Mouse (Mus musculus) T-helper 17 cell (primary cell): ENCODE results near the gene Serinc5.
"Not testable (repeated sequence)": the region's sequence is repeated elsewhere in the genome, so short reads cannot be mapped to it uniquely, and the experiment has no call there.

Experiments used
- in situ Hi-C, 2 experiments: fragments of 300-600 bp; cut with MboI, MseI; formaldehyde crosslinking; loops; 1 replicate in 1 of 2; 2 replicates in 1 of 2; pipeline ENCODE4 v1.15.1; 2025; ENCODE audit warnings: high pct_unique_total_duplicates in 2 of 2

Serinc5 gene

DNA sequence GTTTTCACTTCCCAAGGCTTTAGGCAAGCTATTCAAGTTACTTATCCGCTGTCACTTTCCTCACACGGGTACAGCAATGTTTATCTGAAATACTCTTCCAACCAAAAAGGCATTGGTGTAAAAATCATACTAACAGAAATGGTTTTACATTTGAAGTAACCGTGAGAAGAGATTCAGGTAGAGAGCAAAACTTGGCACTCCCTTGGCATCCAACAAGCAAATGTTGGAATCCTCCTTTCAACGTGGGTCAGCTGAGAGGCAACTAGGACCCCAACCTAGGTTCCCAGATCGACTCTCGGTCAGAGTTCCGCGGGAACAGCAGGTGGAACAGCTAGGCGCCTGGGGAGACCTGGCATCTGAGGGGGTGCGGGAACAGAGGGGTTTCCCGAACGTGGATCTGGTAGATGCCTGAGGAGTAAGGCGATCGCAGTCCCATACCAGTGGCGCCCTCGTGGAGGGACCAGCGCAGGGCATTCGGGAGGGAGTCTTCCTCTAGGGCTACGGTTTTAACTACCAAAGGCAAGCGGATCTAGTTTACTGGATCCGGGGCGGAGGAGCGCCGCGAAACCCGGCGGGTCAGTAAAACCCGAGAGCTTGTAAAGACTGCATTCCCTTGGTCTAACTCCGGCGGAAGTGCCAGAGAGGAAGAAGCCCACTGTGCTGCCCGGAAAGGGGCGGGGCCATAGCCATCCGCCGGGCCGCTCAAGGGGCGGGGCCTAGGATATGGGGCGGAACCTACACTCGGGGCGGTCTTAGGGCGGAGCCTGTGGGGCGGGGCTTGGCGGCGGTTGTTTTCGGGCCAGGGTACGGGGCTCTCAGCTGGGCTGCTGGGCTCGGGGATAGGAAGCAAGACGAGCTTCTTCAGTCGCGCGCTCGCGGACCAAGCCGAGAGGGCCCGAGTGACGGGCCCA, at the start of gene Serinc5:
Gene Serinc5, plus strand, starts transcription at position 781 of the 911 bp plus-strand sequence.
- in situ Hi-C loops = loop anchor here in 1 of 2 experiments (5.0 kb wide), 3 partner anchors 37 to 253 kb away; partner anchors contain the start of genes Msh3 and Zfyve16

DNA sequence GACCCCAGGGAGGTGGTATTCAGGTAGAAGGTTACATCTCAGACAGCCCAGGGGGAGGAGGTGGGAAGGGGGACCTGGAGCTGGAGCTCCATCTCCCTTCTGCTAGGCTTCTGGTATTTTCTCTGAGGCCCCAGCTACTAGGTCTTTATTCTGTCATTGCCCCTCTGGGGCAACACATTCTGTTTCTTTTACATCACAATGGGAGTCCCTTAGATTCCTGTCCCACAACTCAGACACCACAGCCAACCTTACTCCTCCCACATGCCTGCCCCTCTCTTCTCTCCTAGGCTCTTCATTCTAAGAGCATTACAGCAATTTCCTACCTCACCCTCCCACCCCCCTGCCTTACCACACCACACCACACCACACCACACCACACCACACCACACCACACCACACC, 34.8 kb upstream of the Serinc5 start, which contains the start of gene Spz1:
Gene Spz1, minus strand, starts transcription at position 101 of the 400 bp plus-strand sequence.
- in situ Hi-C loops = loop anchor here (5.0 to 25.0 kb wide), 4 partner anchors 51 to 1136 kb away; no protein-coding TSS in a partner anchor

- in situ Hi-C loops = loop anchor here (5.0 to 25.0 kb wide), 4 partner anchors 51 to 1136 kb away; no protein-coding TSS in a partner anchor
These were observed 34.2 kb upstream of the Serinc5 start for GRCm38 (mm10) chr13:92576688-92577087.

- in situ Hi-C loops = loop anchor here (5.0 to 25.0 kb wide), 4 partner anchors 49 to 1134 kb away; no protein-coding TSS in a partner anchor
These were observed 32.7 kb upstream of the Serinc5 start for GRCm38 (mm10) chr13:92578210-92578609.

GRCm38 (mm10) chr13:92580220-92581043, 30.5 kb upstream of the Serinc5 start:
- in situ Hi-C loops = loop anchor here (25.0 kb wide), 2 partner anchors 382 to 1132 kb away; no protein-coding TSS in a partner anchor

DNA sequence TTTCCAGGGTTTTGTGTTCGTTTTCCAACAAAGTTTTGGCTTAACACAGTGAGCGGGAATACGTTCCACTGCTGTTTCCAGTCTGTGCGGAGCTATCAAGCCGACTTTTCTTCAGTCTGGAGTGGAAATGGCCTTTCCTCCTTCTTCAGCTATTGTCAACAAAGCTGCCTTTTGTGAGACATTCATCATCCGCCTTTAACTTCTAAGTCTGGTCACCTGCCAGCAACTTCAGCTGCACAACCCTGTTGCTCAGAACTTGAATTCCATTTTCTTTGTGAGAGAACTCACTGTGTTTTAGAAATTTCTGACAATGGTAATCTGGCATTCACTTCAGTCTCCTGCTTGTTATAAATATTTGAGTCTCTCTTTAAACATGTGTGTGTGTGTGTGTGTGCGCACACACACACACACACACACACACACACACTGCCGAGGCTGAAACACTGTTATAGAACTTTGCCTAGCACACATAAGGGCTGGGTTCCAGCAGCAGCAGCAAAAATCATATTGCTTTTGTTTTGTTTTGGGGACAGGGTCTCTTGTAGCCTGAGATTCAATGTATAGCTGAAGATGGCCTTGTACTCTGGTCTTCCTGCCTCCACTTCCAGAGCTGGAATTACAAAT, 26.7 kb upstream of the Serinc5 start:
- in situ Hi-C loops = loop anchor here (25.0 kb wide), 2 partner anchors 378 to 1128 kb away; no protein-coding TSS in a partner anchor

GRCm38 (mm10) chr13:92588704-92589103, 22.2 kb upstream of the Serinc5 start:
- in situ Hi-C loops = loop anchor here (25.0 kb wide), 2 partner anchors 374 to 1124 kb away; no protein-coding TSS in a partner anchor

- in situ Hi-C loops = loop anchor here (25.0 kb wide), 2 partner anchors 373 to 1123 kb away; no protein-coding TSS in a partner anchor
These were observed 21.6 kb upstream of the Serinc5 start for GRCm38 (mm10) chr13:92589255-92589654.

DNA sequence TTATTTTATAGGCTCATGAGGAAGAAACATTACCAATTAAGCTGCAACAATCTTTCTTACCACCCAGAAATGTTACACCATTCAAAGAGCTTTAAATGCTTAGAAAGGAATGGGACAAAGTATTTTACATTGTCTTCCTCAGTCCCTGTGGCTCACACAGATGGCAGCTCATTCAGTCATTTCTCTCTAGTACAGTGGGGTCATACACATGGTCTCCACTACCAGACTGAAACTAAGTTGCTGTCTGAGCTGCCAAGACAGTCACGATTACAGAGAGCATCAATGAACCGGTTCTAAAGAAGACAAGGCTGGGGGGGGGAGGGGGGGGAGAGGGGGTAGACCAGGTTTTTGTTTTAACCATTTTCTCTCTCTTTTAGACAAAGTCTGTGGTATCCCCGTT, 19.7 kb upstream of the Serinc5 start:
- in situ Hi-C loops = loop anchor here (25.0 kb wide), 2 partner anchors 371 to 1121 kb away; no protein-coding TSS in a partner anchor

GRCm38 (mm10) chr13:92592268-92592785, 18.6 kb upstream of the Serinc5 start:
- in situ Hi-C loops = loop anchor here (25.0 kb wide), 2 partner anchors 370 to 1120 kb away; no protein-coding TSS in a partner anchor

DNA sequence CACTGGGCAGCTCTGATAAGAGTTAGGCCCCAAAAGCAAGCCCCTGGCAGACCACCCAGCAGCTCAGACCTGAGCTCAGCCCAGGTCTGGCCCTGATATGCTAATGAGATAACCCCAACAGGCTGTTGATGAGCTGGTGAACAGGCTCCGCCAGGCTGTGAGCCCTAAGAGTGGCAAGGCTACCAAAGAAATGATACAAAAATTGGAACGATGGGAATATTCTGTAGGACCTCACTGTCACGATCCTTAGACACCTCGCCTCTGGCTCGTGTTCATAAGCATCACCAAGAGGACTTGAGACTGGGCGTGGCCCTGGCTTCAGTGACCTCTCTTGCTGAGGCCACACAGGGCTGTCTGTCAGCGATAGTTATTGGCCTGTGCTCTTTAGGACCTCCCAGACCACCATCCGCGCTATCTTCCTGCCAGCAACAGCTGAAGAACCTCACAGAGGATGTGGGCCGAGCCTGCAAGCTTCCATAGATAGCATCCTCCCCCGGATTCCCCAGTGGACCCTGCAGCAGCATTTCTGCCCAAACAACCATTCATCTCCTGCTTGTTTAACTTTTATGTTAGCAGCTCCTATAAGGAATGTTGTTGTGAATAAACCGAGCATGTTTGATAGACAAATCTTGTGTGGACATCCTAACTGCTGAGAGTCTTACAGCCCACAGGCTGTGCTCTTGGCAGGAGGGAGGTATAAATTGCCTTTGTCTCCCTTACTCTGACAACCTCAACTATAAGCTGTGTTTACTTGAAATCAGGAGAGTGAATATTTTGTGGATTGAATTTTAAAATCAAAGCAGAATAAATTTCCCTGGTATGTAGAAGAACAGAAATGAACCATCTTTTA, 17.9 kb upstream of the Serinc5 start:
- in situ Hi-C loops = loop anchor here (25.0 kb wide), 2 partner anchors 369 to 1119 kb away; no protein-coding TSS in a partner anchor

DNA sequence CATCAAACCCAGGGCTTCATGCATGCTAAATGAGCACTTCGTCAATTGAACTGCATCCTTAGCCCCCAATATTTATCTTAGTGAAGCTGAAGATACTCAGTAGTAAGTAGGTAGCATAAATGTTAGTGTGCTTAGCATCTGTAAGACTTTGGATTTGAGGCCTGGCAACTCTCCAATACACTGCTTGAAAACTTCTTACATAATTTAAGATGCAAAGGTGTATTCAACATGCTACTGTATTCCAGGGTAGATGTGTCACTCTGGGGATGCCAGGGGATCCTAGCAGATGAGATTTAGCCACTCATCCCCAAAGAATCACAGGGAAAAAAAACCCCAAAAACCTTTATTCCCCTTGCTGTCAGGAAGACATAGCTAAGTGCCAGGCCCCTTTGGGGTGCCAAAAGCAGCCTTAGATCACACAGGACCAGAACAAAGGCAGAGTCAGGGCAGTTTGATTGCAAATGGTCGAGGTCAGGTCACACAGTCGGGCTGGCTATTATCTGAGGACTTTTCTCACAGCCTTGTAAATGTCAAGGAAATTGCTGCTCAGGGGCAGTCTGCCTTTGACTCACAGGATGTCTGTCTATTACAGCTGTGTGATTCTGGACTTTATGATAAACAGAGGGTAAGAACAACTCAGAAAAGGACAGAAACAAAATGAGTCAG, 17.0 kb upstream of the Serinc5 start:
- in situ Hi-C loops = loop anchor here (25.0 kb wide), 2 partner anchors 368 to 1118 kb away; no protein-coding TSS in a partner anchor

- in situ Hi-C loops = loop anchor here (25.0 kb wide), 2 partner anchors 368 to 1118 kb away; no protein-coding TSS in a partner anchor
These were observed 16.4 kb upstream of the Serinc5 start for GRCm38 (mm10) chr13:92594481-92594880.

GRCm38 (mm10) chr13:92594907-92595306, 16.0 kb upstream of the Serinc5 start:
- in situ Hi-C loops = loop anchor here (5.0 to 25.0 kb wide), 3 partner anchors 52 to 1117 kb away; no protein-coding TSS in a partner anchor

DNA sequence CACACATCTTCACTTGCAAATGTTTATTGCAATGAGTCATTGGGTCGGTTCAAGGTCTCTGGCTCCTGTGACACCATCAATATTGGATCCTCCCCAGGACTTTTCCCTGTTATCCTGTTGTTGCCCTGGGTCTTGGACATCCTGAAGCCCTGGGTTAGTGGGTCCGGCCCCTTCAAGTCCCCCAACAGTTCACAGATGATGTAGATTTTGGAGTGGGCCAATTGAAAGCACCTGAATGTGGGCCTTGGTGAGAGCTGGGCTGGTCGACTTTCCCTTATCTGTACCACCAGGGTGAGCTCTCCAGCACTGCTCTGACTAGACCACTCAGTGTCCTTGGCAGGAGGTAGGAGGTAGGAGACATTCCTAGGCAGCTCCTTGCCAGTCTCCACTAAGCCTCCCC, 15.5 kb upstream of the Serinc5 start:
- in situ Hi-C loops = loop anchor here (5.0 to 25.0 kb wide), 3 partner anchors 52 to 1117 kb away; no protein-coding TSS in a partner anchor

DNA sequence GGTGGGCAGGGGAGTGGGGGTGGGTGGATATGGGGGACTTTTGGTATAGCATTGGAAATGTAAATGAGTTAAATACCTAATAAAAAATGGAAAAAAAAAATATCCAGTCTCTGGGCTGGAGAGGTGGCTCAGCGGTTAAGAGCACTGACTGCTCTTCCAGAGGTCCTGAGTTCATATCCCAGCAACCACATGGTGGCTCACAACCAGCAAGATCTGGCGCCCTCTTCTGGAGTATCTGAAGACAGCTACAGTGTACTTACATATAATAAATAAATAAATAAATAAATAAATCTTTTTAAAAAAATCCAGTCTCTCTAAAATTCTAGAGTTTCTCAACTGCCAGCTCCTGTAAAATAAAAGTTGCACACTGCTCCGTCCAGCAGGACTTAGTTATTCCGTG, 5.6 kb upstream of the Serinc5 start:
- in situ Hi-C loops = not testable (repeated sequence)

- in situ Hi-C loops = loop anchor here in 1 of 2 experiments (5.0 kb wide), 3 partner anchors 38 to 252 kb away; partner anchors contain the start of genes Msh3 and Zfyve16
These were observed 1.2 kb upstream of the Serinc5 start for GRCm38 (mm10) chr13:92609486-92610310.
